Mouse (Mus musculus): ENCODE data around the gene Ass1.

Ass1 gene

DNA sequence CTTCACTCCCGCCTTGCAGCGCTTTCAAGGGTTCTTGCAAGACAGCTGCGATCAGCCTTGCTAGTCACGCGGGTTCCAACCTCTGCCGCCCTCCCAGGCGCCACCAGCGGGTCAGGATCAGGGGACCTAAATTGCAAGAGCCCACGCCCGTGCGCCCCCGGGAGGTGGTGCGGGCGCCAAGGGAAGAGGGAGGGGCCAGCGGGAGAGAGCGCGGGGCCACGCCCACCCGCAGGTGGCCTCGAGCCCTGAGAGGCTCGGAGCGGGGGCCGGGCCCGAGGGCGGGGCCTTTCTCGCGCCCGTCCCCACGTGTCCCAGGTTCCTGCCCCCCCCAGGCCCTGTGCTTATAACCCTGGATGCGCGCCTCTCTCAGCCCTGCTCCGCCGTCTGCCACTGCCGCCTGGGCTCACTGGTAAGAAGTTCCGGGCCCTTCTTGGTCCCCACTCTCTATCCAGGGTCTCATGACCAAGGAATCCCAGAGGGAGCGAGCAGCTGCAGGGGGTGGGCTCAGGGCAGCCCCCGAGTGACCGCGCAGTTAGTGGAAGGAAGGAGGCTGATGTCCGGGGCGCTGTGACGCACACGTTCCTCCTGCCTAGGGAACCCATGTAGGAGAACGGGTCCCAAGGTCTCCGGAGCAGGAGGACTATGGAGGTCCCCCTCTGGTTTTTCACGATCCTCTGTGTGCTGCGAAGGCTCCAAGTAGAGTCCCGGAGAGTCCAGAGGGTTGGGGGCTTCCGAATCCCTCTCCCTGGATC, at the start of gene Ass1:
Ass1 (plus strand) TSS at position 277 of the 752 bp plus-strand sequence.
- DNase-seq (ENCODE audit: low read depth, low spot score) = peak; percentile 36

- no peak for DNase-seq (ENCODE audit: low read depth, low spot score)
Observed at GRCm38 (mm10) chr2:31420914-31421313, 49.1 kb upstream of the Ass1 start.

- DNase-seq (ENCODE audit: low read depth, low spot score) = no peak
Observed at GRCm38 (mm10) chr2:31422576-31422975, 47.4 kb upstream of the Ass1 start.

DNA sequence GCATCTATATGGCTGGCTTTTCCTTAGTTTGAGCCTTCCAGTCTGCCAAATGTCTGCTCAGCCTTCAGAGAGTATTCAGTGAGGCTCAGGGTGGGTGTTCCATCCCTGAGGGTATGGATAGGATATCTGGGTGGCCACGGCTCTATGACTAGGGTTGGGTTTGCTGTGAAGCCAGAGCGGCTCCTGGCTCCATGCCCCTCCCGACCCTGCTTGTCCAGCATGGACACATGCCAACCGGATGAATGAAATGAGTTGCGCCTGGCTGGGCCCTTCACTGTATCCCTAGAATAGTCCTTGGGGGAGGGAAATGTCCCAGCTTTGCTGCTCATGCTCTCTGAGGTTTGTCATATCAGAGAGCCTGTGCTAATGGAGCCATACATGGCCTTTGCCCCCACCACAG, 38.5 kb upstream of the Ass1 start:
- DNase-seq (ENCODE audit: low read depth, low spot score) = no peak

GRCm38 (mm10) chr2:31434746-31435145, 35.3 kb upstream of the Ass1 start:
- no peak for DNase-seq (ENCODE audit: low read depth, low spot score)

DNA sequence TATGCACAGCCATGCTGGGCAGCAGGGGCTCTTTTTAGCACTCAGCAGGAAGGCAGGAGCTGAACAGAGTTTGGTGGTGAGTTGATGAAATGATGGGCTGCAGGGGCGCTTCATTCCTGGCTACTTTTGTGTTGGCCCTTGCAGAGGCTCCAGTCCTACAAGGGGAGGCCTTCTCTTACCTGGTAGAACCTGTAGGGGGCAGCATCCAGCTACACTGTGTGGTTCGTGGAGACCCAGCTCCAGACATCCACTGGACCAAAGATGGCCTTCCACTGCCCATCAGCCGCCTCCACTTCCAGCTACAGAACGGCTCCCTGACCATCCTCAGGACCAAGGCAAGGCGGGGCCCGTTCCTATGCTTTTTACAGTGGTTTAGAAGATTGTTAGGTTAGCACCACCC, 34.4 kb upstream of the Ass1 start:
- no peak for DNase-seq (ENCODE audit: low read depth, low spot score)

DNA sequence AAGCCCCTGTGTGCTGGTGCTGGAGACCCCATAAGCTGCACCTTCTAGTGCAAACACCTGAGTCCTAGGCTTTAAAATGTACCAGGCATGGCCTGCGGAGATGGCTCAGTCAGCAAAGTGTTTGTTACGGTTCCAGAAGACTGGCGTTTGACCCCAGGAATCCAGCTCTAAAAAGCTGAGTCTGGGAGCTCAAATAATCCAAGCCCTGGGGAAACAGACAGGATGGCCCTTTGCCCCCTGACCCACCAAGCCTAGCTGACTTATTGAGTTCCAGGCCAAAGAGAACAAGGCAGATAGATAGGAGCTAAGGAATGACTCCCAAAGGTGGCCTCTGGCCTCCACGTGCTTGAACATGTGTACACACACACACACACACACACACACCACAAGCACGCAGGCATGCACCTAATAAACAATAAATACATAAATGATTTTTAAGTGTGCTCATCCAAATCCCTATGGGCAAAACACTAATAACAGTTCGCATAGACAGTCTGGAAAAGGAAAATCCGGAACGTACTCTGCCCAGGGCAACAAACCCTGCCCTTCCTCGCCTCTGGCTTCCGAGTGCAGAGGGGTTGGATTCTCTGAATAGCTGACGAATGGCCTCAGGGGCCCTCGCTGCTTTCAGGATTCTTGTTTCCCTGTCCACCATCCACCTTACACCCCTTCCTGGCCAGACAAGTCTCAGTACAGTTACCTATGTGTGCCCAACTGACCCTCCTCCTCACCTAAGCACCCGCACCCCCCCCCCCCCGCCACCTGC, 32.3 kb upstream of the Ass1 start:
- no peak for DNase-seq (ENCODE audit: low read depth, low spot score)

- no peak for DNase-seq (ENCODE audit: low read depth, low spot score)
Observed at GRCm38 (mm10) chr2:31439576-31439975, 30.4 kb upstream of the Ass1 start.

DNA sequence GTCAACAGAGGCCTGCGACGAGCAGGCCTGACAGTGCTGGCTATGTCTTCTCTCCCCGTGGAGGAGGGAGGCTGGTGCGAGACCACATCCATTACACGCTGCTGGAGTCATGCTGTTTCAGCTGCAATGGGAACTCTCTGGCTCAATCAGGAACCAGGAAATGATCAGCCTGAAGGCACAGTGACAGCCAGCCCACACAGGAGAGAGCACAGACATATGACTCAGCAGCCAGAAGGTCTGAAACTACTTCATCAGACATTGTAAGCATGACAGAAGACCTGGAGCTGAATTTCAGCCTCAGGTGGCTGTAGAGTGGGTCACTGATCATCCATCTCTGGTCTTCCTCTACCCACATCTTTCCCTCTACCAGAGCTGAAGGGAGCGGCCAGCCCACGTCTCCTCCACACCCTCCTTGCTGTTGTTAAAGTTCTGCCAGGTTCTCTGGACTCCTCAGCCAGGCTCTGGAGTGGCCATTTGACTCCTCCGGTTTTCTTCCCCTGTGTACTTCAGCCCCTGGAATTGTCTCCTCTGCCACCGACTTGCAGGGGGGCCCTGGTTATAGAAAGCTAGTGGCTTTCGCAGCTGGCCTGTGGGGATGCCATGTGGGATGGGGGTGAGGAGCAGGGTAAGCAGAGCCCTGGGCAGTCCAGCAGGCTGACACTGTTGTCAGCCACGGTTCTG, 27.4 kb upstream of the Ass1 start:
- peak; percentile 59 for DNase-seq (ENCODE audit: low read depth, low spot score)

- DNase-seq (ENCODE audit: low read depth, low spot score) = no peak
Observed at GRCm38 (mm10) chr2:31446036-31446435, 24.0 kb upstream of the Ass1 start.

GRCm38 (mm10) chr2:31446456-31446855, 23.6 kb upstream of the Ass1 start:
- DNase-seq (ENCODE audit: low read depth, low spot score) = no peak

DNA sequence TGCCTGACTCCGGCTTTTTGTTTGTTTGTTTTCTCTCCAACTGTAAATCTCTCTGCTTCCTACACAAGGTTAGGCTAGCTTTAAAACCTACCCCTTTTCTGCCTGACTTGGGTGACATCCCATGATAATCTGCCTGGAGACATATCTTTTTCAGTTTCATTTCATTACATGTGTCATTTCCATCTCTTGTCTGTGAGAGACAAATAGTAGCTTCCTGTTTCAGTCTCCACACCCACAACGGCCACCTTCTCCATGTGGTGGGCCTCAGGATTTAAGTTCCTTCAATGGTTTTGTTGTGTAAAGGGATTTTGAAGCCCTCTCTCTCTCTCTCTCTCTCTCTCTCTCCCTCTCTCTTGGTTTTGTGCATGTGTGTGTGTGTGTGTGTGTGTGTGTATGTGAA, 22.5 kb upstream of the Ass1 start:
- DNase-seq (ENCODE audit: low read depth, low spot score) = no peak

GRCm38 (mm10) chr2:31448756-31449440, 21.1 kb upstream of the Ass1 start:
- DNase-seq (ENCODE audit: low read depth, low spot score) = no peak

DNA sequence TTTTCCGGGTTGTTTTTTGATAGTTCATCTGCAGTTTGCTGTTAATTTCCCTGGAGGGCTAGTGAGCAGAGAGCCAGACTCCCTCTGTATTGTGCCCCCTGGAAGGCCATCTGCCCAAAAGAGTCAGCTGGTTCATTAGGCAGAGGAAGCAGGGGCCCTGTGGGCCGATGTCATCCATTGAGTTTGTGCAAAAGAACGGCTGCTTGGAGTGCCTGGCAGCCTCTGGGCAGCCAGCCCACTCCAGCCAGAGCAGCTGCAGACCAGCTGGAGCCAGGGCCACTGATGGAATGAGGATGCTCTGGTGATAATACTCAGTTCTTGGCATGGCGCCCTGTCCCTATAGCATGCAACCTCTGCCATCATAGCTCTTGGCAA, 20.6 kb upstream of the Ass1 start:
- peak; percentile 23 for DNase-seq (ENCODE audit: low read depth, low spot score)

DNA sequence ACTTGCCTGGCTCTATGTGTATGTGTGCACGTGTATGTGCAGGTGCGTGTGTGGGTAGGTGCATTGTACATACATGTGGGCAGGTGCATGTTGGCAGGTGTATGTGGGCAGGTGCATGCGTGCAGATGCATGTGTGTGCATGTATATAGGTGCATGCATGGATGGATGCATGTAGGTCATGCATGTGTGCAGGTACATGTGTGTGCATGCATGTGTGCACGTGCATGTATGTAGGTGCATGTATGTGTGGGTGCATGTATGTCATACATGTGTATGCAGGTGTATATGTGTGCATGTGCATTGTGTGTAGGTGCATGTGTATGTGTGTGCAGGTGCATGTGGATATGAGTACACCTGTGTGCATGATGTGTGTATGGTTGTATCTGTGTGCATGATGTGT, 20.1 kb upstream of the Ass1 start:
- DNase-seq (ENCODE audit: low read depth, low spot score) = no peak

DNA sequence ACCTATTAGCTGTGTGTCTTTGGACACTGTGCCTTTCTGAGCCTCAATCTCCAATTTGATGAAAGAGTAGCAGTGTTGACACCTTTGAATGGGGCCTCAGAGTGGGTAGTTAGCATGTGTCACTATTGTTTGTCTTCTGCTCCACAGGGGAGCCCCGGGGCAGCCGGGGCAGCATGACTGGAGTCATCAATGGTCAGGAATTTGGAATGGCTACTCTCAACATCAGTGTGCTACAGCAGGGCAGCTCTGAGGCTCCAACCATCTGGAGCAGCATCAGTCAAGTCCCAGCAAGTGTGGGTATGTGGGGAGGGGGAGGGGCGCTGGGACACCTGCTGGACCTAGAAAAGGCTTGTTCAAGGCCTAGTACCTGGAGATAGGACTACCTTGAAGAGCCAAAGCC, 19.3 kb upstream of the Ass1 start:
- no peak for DNase-seq (ENCODE audit: low read depth, low spot score)

- no peak for DNase-seq (ENCODE audit: low read depth, low spot score)
Observed at GRCm38 (mm10) chr2:31451530-31451929, 18.5 kb upstream of the Ass1 start.

- no peak for DNase-seq (ENCODE audit: low read depth, low spot score)
Observed at GRCm38 (mm10) chr2:31453011-31453410, 17.0 kb upstream of the Ass1 start.

DNA sequence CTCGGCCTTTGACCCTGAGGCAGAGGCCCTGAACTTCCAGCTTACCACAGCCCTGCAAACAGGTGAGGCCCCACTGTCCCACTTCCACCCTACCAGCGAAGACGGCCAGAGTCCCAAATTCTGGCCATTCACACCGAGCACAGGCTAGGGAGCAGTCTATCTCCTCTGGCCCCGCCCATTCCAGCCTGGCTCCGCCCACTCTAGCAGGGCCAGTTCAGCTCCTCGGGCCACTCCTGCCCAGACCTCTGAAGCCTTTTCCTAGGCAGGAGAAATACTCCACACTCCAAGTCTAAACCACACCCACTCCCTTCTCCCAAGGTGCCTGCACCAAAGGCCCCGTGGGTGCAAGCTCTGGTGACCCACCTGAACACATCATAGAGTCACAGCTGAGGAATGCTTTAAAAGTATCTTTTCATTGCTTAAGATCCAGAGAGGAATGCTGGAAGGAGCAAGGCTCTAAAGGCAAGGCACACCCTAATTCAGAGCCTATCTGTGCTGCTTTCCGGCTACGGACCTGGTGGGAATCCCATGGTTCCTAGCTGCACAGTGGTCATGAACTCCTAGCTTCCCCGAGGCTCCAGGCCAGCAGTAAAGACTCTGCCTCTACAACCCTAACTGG, 16.3 kb upstream of the Ass1 start:
- no peak for DNase-seq (ENCODE audit: low read depth, low spot score)

GRCm38 (mm10) chr2:31454280-31454679, 15.7 kb upstream of the Ass1 start:
- DNase-seq (ENCODE audit: low read depth, low spot score) = no peak

DNA sequence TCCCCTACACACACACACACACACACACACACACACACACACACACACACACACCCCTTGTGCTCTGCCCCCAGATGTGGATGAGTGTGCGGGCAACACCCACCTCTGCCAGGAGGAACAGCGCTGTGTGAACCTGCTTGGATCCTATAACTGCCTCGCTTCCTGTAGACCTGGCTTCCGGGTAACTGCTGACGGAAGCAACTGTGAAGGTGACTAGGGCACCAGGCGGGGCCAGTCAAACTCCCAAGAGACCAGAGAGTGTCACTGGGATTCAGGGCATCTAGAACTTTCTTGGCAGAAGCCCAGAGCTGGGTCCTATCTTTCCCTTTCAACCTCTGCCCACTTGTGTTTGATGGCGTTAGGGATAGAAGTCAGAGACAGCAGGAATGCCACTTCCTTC, 14.6 kb upstream of the Ass1 start:
- no peak for DNase-seq (ENCODE audit: low read depth, low spot score)

- no peak for DNase-seq (ENCODE audit: low read depth, low spot score)
Observed at GRCm38 (mm10) chr2:31458460-31458859, 11.5 kb upstream of the Ass1 start.
